Comparison of ENCODE assay signal across 8 mouse cellular contexts in the genomic region with DNA sequence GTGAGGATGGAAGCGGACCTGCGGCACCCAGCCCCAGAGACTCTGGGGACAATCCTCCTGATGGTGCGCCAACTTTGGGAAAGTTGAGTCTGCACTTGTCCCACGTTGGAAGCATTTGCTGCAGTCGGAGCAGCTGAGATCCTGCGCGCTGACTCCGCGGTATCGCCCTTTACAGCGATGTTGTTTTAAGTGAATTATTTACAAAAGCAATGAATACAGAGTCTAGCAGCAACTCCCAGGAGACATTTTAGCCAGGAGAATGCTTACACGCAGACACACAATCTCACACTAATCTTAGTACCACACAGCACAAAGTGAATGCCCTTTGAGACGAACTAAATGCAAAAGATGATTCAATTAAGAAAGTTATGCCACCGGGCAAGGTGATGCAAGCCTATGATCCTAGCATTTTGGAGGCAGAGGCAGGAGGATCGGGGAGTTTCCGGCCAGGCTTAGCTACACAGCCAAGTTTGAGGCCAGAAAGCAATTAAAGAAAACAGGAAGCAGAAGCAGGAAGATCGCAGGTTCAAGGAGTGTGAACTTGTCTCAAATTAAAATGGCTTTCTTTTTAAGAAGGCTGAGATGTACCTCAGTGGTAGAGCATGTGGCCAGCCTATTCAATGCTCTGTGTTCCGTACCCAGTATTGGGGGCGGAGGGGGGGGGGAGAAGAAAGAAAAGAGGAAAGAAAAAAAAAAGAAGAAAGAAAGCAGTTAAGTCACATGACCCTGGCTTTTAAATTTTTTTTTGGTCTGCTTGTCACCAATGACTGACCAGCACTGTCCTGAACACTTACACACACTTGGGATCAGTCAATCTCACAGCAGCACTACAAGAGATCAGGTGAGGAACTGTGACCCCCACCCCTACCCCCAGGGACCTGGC. TPM values are rescaled to one million over a fixed set of nuclear protein-coding genes. Genes with fewer than 3 reads are reported as not detected.
DNase-seq lines count a peak whose midpoint lies in the region; ATAC-seq and TF ChIP-seq lines count a peak whose summit lies in the region.

No protein-coding gene starts in this region.

- DNase-seq in heart, adult 11 months, result peak; percentile 92
- DNase-seq in heart, adult 9 months (ENCODE audit: low spot score in 2 of 2), result no peak
- DNase-seq in hindbrain, embryonic 10.5 days (ENCODE audit: low spot score), result no peak
- DNase-seq in liver, embryonic 14.5 days (ENCODE audit: low read depth in 3 of 3, low spot score in 3 of 3), result no peak
- peak; percentile 53 for DNase-seq in yolk sac, embryonic 10.5 days (ENCODE audit: low spot score)
- no peak for DNase-seq in right cerebral cortex, postnatal 14 days
- no peak for DNase-seq in right cerebral cortex, adult 2 months (ENCODE audit: low spot score in 2 of 2)

- H3K4me2 ChIP-seq in liver, embryonic 14.5 days (ENCODE audit: low read depth), result peak overlapping the region; percentile 86

- H3K27ac ChIP-seq in ES-Bruce4 (ENCODE audit: insufficient read depth, low read length), result 0 out of 2 replicates have a peak overlapping the region, but pooled peaks have one; percentile 5
- H3K27ac ChIP-seq in hindbrain, embryonic 10.5 days, result peak overlapping the region; percentile 92
- no peak overlapping the region for H3K27ac ChIP-seq in liver, embryonic 14.5 days

- no peak for TF ChIP-seq EP300 in ES-Bruce4 (IDR thresholded peaks at IDR 0.05; ENCODE audit: insufficient read depth, low read depth, low read length)
- TF ChIP-seq EP300 in liver, embryonic 14.5 days (IDR thresholded peaks at IDR 0.05; ENCODE audit: low read depth), result no peak

- TF ChIP-seq POLR2A in ES-Bruce4 (IDR thresholded peaks at IDR 0.05; ENCODE audit: insufficient read depth, low read length), result no peak

- H3K9me3 ChIP-seq in ES-Bruce4 (replicated peaks; ENCODE audit: control insufficient read depth, insufficient read depth, low read length, poor library complexity, severe bottlenecking), result no peaks in the 10 kb centered on the region
- no peaks in the 10 kb centered on the region for H3K9me3 ChIP-seq in hindbrain, embryonic 10.5 days
- no peaks in the 10 kb centered on the region for H3K9me3 ChIP-seq in liver, embryonic 14.5 days (ENCODE audit: control insufficient read depth, low read length)

- no peak for ATAC-seq in liver, embryonic 14.5 days (ENCODE audit: insufficient read depth)

- no peaks in the 10 kb centered on the region for H3K27me3 ChIP-seq in ES-Bruce4 (ENCODE audit: control insufficient read depth, insufficient read depth, low read length, poor library complexity, severe bottlenecking)
- H3K27me3 ChIP-seq in hindbrain, embryonic 10.5 days (ENCODE audit: insufficient read depth, poor library complexity, severe bottlenecking), result no peaks in the 10 kb centered on the region
- H3K27me3 ChIP-seq in liver, embryonic 14.5 days (ENCODE audit: control insufficient read depth, insufficient read depth, low read length), result peaks cover 7% of the 10 kb centered on the region; the same call in 1 of the 2 replicates

- H3K4me3 ChIP-seq in ES-Bruce4 (ENCODE audit: low read depth, low read length), result peak overlapping the region; percentile 21
- H3K4me3 ChIP-seq in hindbrain, embryonic 10.5 days, result peak overlapping the region; percentile 81
- peak overlapping the region; percentile 64 to 76; a peak in 3 of 4 replicates for H3K4me3 ChIP-seq in liver, embryonic 14.5 days (ENCODE audit: insufficient read depth in 1 of 2, low read depth in 2 of 2, low read length in 2 of 2)

- no peak for TF ChIP-seq CTCF in ES-Bruce4 (IDR thresholded peaks at IDR 0.05; ENCODE audit: low read depth, low read length)
- TF ChIP-seq CTCF in liver, embryonic 14.5 days (IDR thresholded peaks at IDR 0.05; ENCODE audit: low read depth), result no peak

- 0 out of 2 replicates have a peak overlapping the region, but pooled peaks have one; percentile 21 for H3K9ac ChIP-seq in ES-Bruce4 (ENCODE audit: low read depth, poor library complexity, severe bottlenecking)
- no peak overlapping the region for H3K9ac ChIP-seq in liver, embryonic 14.5 days (replicated peaks)

- peaks cover 2% of the 10 kb centered on the region for H3K4me1 ChIP-seq in ES-Bruce4 (ENCODE audit: control insufficient read depth, insufficient read depth, low read length)
- peaks cover 89% of the 10 kb centered on the region for H3K4me1 ChIP-seq in hindbrain, embryonic 10.5 days (replicated peaks)
- H3K4me1 ChIP-seq in liver, embryonic 14.5 days (replicated peaks; ENCODE audit: control insufficient read depth in 2 of 2, insufficient read depth in 2 of 2, low read length in 1 of 2), result peaks cover 2 to 25% of the 10 kb centered on the region in 2 experiments

- 76% methylated on average over 19 of the region's 19 CpGs for WGBS in hindbrain, embryonic 10.5 days
- 21% methylated on average over 19 of the region's 19 CpGs for WGBS in liver, embryonic 14.5 days (ENCODE audit: insufficient replicate concordance)

- no peaks in the 10 kb centered on the region for H3K36me3 ChIP-seq in ES-Bruce4 (ENCODE audit: control insufficient read depth, insufficient read depth, low read length, poor library complexity, severe bottlenecking)
- peaks cover 39% of the 10 kb centered on the region for H3K36me3 ChIP-seq in hindbrain, embryonic 10.5 days
- no peaks in the 10 kb centered on the region for H3K36me3 ChIP-seq in liver, embryonic 14.5 days (replicated peaks; ENCODE audit: control insufficient read depth, insufficient read depth, low read depth)

RNA-seq across cellular contexts. Expression of a gene that starts 2.0 kb away (rescaled TPM):
- polyA plus RNA-seq in ES-Bruce4 (2011; ENCODE audit: insufficient read depth, insufficient read length, low read depth, missing spikeins), result 106 and 111 TPM in 2 replicates
- polyA plus RNA-seq in hindbrain, embryonic 10.5 days (2016; fragmentation: Nextera tagmentation; extraction: Ambion mirVana), result 273 and 545 TPM in 2 replicates
- polyA plus RNA-seq in liver, embryonic 14.5 days (2012; rRNA removed), result 57.0 and 59.6 TPM in 2 replicates
- polyA plus RNA-seq in liver, embryonic 14.5 days (2014; fragmentation: Nextera tagmentation; extraction: Ambion mirVana), result 77.7 and 88.7 TPM in 2 replicates

RNA-seq across cellular contexts. Expression of a gene that starts 23.7 kb away (rescaled TPM):
- 3.0 and 3.2 TPM in 2 replicates for polyA plus RNA-seq in ES-Bruce4 (2011; ENCODE audit: insufficient read depth, insufficient read length, low read depth, missing spikeins)
- polyA plus RNA-seq in hindbrain, embryonic 10.5 days (2016; fragmentation: Nextera tagmentation; extraction: Ambion mirVana), result 10.7 and 11.9 TPM in 2 replicates
- 2.5 TPM in 2 replicates for polyA plus RNA-seq in liver, embryonic 14.5 days (2012; rRNA removed)
- polyA plus RNA-seq in liver, embryonic 14.5 days (2014; fragmentation: Nextera tagmentation; extraction: Ambion mirVana), result 2.7 and 3.3 TPM in 2 replicates

Comparison
In these comparisons a context has a peak if more than half of its experiments do, and no peak if none do; other contexts are left out.
1. DNase-seq: peak in heart, adult 11 months (single experiment) and yolk sac, embryonic 10.5 days (single experiment); none in heart, adult 9 months (0 of 2), hindbrain, embryonic 10.5 days (single experiment), liver, embryonic 14.5 days (0 of 3), right cerebral cortex, postnatal 14 days (single experiment) and right cerebral cortex, adult 2 months (0 of 2).
2. H3K4me3 ChIP-seq: peak in every context shown above with its lines; median percentile 81 in hindbrain, embryonic 10.5 days; 70 in liver, embryonic 14.5 days; 21 in ES-Bruce4.